Mouse (Mus musculus) limb, embryonic 14.5 days (tissue): ENCODE measurements at regions not wholly inside any gene's neighbourhood (a gene's known extent, or its start where the extent isn't known, plus 50 kb on each side); places are given as distances from the start of the nearest gene placed in this dataset.

Experiments
- ATAC-seq: fragments of 200-750 bp; cut with Nextera tagmentation; 2 replicates; pipeline ENCODE4 v1.8.0; 2017; ENCODE audit warnings: low read depth, moderate number of reproducible peaks, moderate TSS enrichment; ENCODE audit not compliant: low FRiP score
- DNase-seq: peaks from one replicate; pipeline ENCODE4 v3.0.0-alpha.2; 2015; ENCODE audit warnings: low spot score
- H3K27ac ChIP-seq: fragments of 300-500 bp; sonication (generic); replicated peaks from 2 replicates; pipeline ENCODE4 v1.5.1; 2014; ENCODE audit warnings: low read depth, mild to moderate bottlenecking, low read length, moderate library complexity, mixed read lengths
- H3K27me3 ChIP-seq: fragments of 300-500 bp; sonication (generic); 2 replicates; pipeline ENCODE4 v1.6.1; 2014; ENCODE audit warnings: low read length, mixed read lengths; ENCODE audit not compliant: control insufficient read depth, insufficient read depth
- H3K36me3 ChIP-seq: fragments of 300-500 bp; sonication (generic); 2 replicates; pipeline ENCODE4 v1.6.1; 2014; ENCODE audit warnings: mild to moderate bottlenecking, low read length, moderate library complexity, mixed read lengths; ENCODE audit not compliant: control insufficient read depth, insufficient read depth
- H3K4me1 ChIP-seq: fragments of 300-500 bp; sonication (generic); 2 replicates; pipeline ENCODE4 v1.6.1; 2014; ENCODE audit warnings: antibody characterized with exemption, low read length, mixed read lengths; ENCODE audit not compliant: control insufficient read depth, insufficient read depth
- H3K4me2 ChIP-seq: fragments of 300-500 bp; sonication (generic); replicated peaks from 2 replicates; pipeline ENCODE4 v1.6.1; 2014; ENCODE audit warnings: low read depth, mild to moderate bottlenecking, low read length, moderate library complexity; ENCODE audit not compliant: severe bottlenecking
- H3K4me3 ChIP-seq: fragments of 300-500 bp; sonication (generic); replicated peaks from 2 replicates; pipeline ENCODE4 v1.5.1; 2014; ENCODE audit warnings: low read length
- H3K9ac ChIP-seq: fragments of 300-500 bp; sonication (generic); 2 replicates; pipeline ENCODE4 v1.6.1; 2014; ENCODE audit warnings: mild to moderate bottlenecking, low read depth, low read length, moderate library complexity; ENCODE audit not compliant: severe bottlenecking
- H3K9me3 ChIP-seq: fragments of 300-500 bp; sonication (generic); 2 replicates; pipeline ENCODE4 v1.6.1; 2016; ENCODE audit warnings: low read length; ENCODE audit not compliant: control insufficient read depth
- POLR2A ChIP-seq: fragments of 200-500 bp; IDR thresholded peaks from 2 replicates; pipeline ENCODE4 v1.8.0; 2012; ENCODE audit warnings: inconsistent platforms, mild to moderate bottlenecking, moderate library complexity, borderline replicate concordance; ENCODE audit not compliant: insufficient read depth, insufficient read length; ENCODE audit errors: extremely low read depth
- WGBS: fragments of 180-500 bp; shearing (Covaris S2); extraction: QIAGEN DNeasy Blood & Tissue Kit; methylation state at CpG from one replicate; pipeline ENCODE4 v1.1.7; 2014; 5-methylcytosine and 5-hydroxymethylcytosine counted together

DNA sequence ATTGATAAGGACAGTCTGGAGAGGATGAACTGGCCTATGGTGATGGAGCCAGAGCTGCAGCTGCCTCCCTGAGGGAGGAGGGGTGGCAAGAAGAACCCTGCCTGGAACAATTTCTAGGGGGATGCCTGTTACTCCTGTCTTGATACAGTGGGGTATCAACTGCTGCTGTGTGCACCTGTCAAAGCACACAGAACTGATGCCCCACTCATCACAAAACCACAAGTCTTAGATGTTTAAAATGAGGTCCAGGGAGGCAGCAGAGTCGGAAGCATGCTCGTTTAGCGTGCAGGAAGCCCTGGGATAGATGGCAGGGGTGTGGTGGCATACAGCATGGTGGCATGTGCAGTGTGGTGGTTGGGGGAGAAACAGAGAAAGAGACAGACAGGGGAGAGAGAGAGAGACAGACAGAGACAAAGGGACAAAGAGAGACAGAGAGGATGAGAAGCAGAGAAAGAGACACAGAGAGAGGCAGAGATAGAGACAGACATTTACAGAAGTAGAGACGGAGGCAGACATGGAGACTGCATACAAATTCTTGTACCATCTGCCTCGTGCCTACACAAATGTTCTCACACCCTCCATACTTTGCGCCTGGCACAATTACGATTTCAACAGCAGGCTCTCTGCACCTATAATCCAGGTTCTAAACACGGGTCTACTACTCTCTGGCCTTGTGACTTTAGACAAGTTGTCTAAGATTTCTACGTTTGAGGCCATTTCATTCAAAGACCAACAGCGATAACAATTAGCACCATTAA, 242.6 kb downstream of the Cbln4 start:
- Histone ChIP-seq H3K4me1 (peaks cover 2% of the 10 kb centered on the region; the same call in 1 of the 2 replicates), H3K9ac (no peak overlapping the region), H3K27me3 (no peaks in the 10 kb centered on the region), H3K4me3 (no peak overlapping the region), H3K27ac (no peak overlapping the region), H3K36me3 (no peaks in the 10 kb centered on the region), H3K4me2 (no peak overlapping the region), H3K9me3 (no peaks in the 10 kb centered on the region; the same call in 1 of the 2 replicates)
- 73% methylated on average over 10 of the region's 10 CpGs for WGBS
- TF ChIP-seq POLR2A, result no peak
- ATAC-seq (no peak), DNase-seq (no peak)

GRCm38 (mm10) chr2:171799351-171799750, 243.9 kb downstream of the Cbln4 start:
- TF ChIP-seq POLR2A, result no peak
- no peaks in the 10 kb centered on the region for H3K27me3 ChIP-seq
- DNase-seq (peak; percentile 29), ATAC-seq (no peak)
- H3K36me3 ChIP-seq, result no peaks in the 10 kb centered on the region
- no peak overlapping the region for H3K9ac ChIP-seq
- no peak overlapping the region for H3K27ac ChIP-seq
- no peak overlapping the region for H3K4me3 ChIP-seq
- WGBS, result 18% methylated on average over 9 of the region's 9 CpGs
- H3K4me1 ChIP-seq, result peaks cover 2% of the 10 kb centered on the region; the same call in 1 of the 2 replicates
- H3K9me3 ChIP-seq, result no peaks in the 10 kb centered on the region; the same call in 1 of the 2 replicates
- H3K4me2 ChIP-seq, result no peak overlapping the region

- H3K27ac ChIP-seq, result no peak overlapping the region
- H3K4me2 ChIP-seq, result no peak overlapping the region
These were observed 252.6 kb downstream of the Cbln4 start for GRCm38 (mm10) chr2:171790686-171791085.

GRCm38 (mm10) chr2:171766193-171766930, 276.9 kb downstream of the Cbln4 start:
- no peak overlapping the region for H3K4me3 ChIP-seq
- no peaks in the 10 kb centered on the region for H3K36me3 ChIP-seq
- DNase-seq (peak; percentile 36), ATAC-seq (no peak)
- WGBS, result 75% methylated on average over 7 of the region's 7 CpGs
- H3K9me3 ChIP-seq, result no peaks in the 10 kb centered on the region
- H3K9ac ChIP-seq, result no peak overlapping the region
- TF ChIP-seq POLR2A, result no peak
- H3K27me3 ChIP-seq, result no peaks in the 10 kb centered on the region
- no peak overlapping the region for H3K27ac ChIP-seq
- H3K4me1 ChIP-seq, result no peaks in the 10 kb centered on the region
- no peak overlapping the region for H3K4me2 ChIP-seq

More at GRCm38 (mm10) chr2:171790686-171791085, 252.6 kb downstream of the Cbln4 start:
- 41% methylated on average over 9 of the region's 9 CpGs for WGBS
- H3K27me3 ChIP-seq, result no peaks in the 10 kb centered on the region
- no peak for TF ChIP-seq POLR2A
- H3K9ac ChIP-seq, result no peak overlapping the region
- H3K4me1 ChIP-seq, result 0 out of 2 replicates have a peak, but pooled peaks cover 5% of the 10 kb centered on the region
- H3K9me3 ChIP-seq, result no peaks in the 10 kb centered on the region
- ATAC-seq (no peak), DNase-seq (peak; percentile 11)
- no peaks in the 10 kb centered on the region for H3K36me3 ChIP-seq
- H3K4me3 ChIP-seq, result no peak overlapping the region

- H3K27ac ChIP-seq, result no peak overlapping the region
- no peaks in the 10 kb centered on the region for H3K9me3 ChIP-seq
- no peak overlapping the region for H3K9ac ChIP-seq
- H3K27me3 ChIP-seq, result no peaks in the 10 kb centered on the region
- no peaks in the 10 kb centered on the region for H3K36me3 ChIP-seq
- H3K4me1 ChIP-seq, result no peaks in the 10 kb centered on the region
- DNase-seq, result no peak
- no peak for TF ChIP-seq POLR2A
- no peak for ATAC-seq
- no peak overlapping the region for H3K4me2 ChIP-seq
- WGBS, result 75% methylated on average over 4 of the region's 4 CpGs
- no peak overlapping the region for H3K4me3 ChIP-seq
These were observed 278.2 kb downstream of the Cbln4 start for GRCm38 (mm10) chr2:171765071-171765470.
